Mouse (Mus musculus) stomach, postnatal 0 days (tissue): ENCODE results near the gene Rab3d.
A peak's percentile ranks its signal among the peaks of the same experiment; 100 is the strongest.

Source experiments
- CTCF ChIP-seq: IDR thresholded peaks from 2 replicates; pipeline ENCODE4 v1.5.1; 2016; ENCODE audit warnings: antibody characterized with exemption, low read depth, mild to moderate bottlenecking, moderate library complexity
- EP300 ChIP-seq: optimal IDR thresholded peaks from 2 replicates; pipeline ENCODE3; 2016; ENCODE audit warnings: antibody characterized with exemption

GRCm38 (mm10) chr9:21876601-21877000, 41.4 kb downstream of the Rab3d start:
- TF ChIP-seq CTCF (peak; percentile 25; the same call in 1 of the 2 replicates), EP300 (no peak)
